Mouse (Mus musculus): Measurements from ENCODE around the gene Zfp385b. TPM values are rescaled to one million over a fixed set of nuclear protein-coding genes. Genes with fewer than 3 reads are reported as not detected.

The Zfp385b gene
- polyA plus RNA-seq, 1 experiment from 2014 or later: 5.9 TPM

- H3K9ac ChIP-seq: no peak overlapping the region
- H3K4me3 ChIP-seq (replicated peaks): no peak overlapping the region
- no peak overlapping the region for H3K27ac ChIP-seq
- ATAC-seq (ENCODE audit: insufficient read depth, low FRiP score, low read depth): no peak
- no peaks in the 10 kb centered on the region for H3K36me3 ChIP-seq
- no peaks in the 10 kb centered on the region for H3K9me3 ChIP-seq
- no peak overlapping the region for H3K4me2 ChIP-seq
- WGBS: 61% methylated on average over 6 of the region's 6 CpGs
- no peaks in the 10 kb centered on the region for H3K27me3 ChIP-seq (replicated peaks)
- H3K4me1 ChIP-seq: no peaks in the 10 kb centered on the region
Observed at GRCm38 (mm10) chr2:77527616-77528015, 291.8 kb downstream of the Zfp385b start.

DNA sequence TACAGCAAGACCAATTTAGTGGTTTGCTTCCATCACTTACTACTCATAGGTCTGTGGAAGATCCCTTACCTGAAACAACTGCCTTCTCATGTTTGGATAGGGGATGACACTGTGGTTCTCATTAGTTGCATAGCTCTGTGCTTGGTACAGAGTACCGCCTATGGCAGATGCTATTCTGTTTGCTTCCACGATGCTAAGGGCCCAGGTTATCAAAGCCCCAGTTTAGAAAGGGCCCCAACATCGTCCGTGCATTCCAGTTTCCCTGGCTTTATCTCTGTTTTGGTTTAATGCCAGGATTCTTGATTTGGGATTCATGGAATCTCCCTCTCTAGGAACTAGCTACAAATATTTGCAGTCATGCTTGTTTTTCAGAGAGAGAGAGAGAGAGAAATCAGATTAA lies 292.6 kb downstream of the Zfp385b start:
- Histone ChIP-seq H3K4me3 (replicated peaks) (no peak overlapping the region), H3K4me1 (no peaks in the 10 kb centered on the region), H3K9me3 (no peaks in the 10 kb centered on the region), H3K4me2 (no peak overlapping the region), H3K9ac (no peak overlapping the region), H3K27me3 (replicated peaks) (no peaks in the 10 kb centered on the region), H3K27ac (no peak overlapping the region), H3K36me3 (no peaks in the 10 kb centered on the region)
- WGBS: 59% methylated on average over 4 of the region's 4 CpGs
- no peak for ATAC-seq (ENCODE audit: insufficient read depth, low FRiP score, low read depth)

GRCm38 (mm10) chr2:77526301-77526700 lies 293.1 kb downstream of the Zfp385b start:
- ATAC-seq (ENCODE audit: insufficient read depth, low FRiP score, low read depth): no peak
- no peaks in the 10 kb centered on the region for H3K27me3 ChIP-seq (replicated peaks)
- WGBS: 63% methylated on average over 5 of the region's 5 CpGs
- H3K9ac ChIP-seq: no peak overlapping the region
- H3K4me3 ChIP-seq (replicated peaks): no peak overlapping the region
- no peak overlapping the region for H3K4me2 ChIP-seq
- no peak overlapping the region for H3K27ac ChIP-seq
- no peaks in the 10 kb centered on the region for H3K9me3 ChIP-seq
- H3K36me3 ChIP-seq: no peaks in the 10 kb centered on the region
- no peaks in the 10 kb centered on the region for H3K4me1 ChIP-seq

- ATAC-seq (ENCODE audit: insufficient read depth, low FRiP score, low read depth): peak; percentile 92
- no peaks in the 10 kb centered on the region for H3K9me3 ChIP-seq
- H3K4me2 ChIP-seq: no peak overlapping the region
- WGBS: 50% methylated on average over 4 of the region's 4 CpGs
- H3K36me3 ChIP-seq: no peaks in the 10 kb centered on the region
- peaks cover 3% of the 10 kb centered on the region; the same call in 1 of the 2 replicates for H3K4me1 ChIP-seq
- H3K27ac ChIP-seq: no peak overlapping the region
- H3K4me3 ChIP-seq (replicated peaks): no peak overlapping the region
- H3K9ac ChIP-seq: no peak overlapping the region
- no peaks in the 10 kb centered on the region for H3K27me3 ChIP-seq (replicated peaks)
Observed at GRCm38 (mm10) chr2:77522223-77522622, 297.2 kb downstream of the Zfp385b start.

GRCm38 (mm10) chr2:77519341-77519740 lies 300.1 kb downstream of the Zfp385b start:
- peak overlapping the region; percentile 65 for H3K4me2 ChIP-seq
- no peak overlapping the region for H3K27ac ChIP-seq
- ATAC-seq (ENCODE audit: insufficient read depth, low FRiP score, low read depth): peak; percentile 67; the same call in 1 of the 2 replicates
- under 1% methylated on average over 14 of the region's 14 CpGs for whole genome bisulfite sequencing
- no peaks in the 10 kb centered on the region for H3K9me3 ChIP-seq
- H3K36me3 ChIP-seq: no peaks in the 10 kb centered on the region
- H3K27me3 ChIP-seq (replicated peaks): no peaks in the 10 kb centered on the region
- peak overlapping the region; percentile 41 for H3K4me3 ChIP-seq (replicated peaks)
- H3K9ac ChIP-seq: no peak overlapping the region
- H3K4me1 ChIP-seq: peaks cover 3% of the 10 kb centered on the region; the same call in 1 of the 2 replicates

DNA sequence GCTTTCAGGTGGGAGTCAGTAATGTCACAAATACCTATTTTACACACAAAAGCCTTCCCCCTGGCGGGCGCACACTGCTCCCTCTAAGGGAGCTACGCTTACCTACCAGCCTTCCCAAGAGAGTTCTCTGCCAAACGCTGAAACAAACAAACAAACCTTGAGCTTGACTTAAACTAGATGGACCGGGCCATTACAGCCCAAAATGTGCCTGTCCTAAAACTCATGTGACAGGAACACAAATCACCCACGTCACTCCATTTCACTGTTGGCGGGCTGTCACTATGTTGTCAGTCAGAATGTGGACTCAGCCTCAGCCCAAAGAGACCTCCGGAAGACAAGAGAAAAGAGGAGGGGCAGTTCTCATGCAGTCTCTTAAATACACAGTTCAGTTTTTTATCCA lies 300.7 kb downstream of the Zfp385b start:
- no peak overlapping the region for H3K27ac ChIP-seq
- H3K4me3 ChIP-seq (replicated peaks): peak overlapping the region; percentile 41
- H3K4me1 ChIP-seq: peaks cover 3% of the 10 kb centered on the region; the same call in 1 of the 2 replicates
- H3K4me2 ChIP-seq: peak overlapping the region; percentile 65
- no peak for ATAC-seq (ENCODE audit: insufficient read depth, low FRiP score, low read depth)
- H3K9me3 ChIP-seq: no peaks in the 10 kb centered on the region
- WGBS: 16% methylated on average over 8 of the region's 8 CpGs
- no peaks in the 10 kb centered on the region for H3K36me3 ChIP-seq
- H3K9ac ChIP-seq: no peak overlapping the region
- no peaks in the 10 kb centered on the region for H3K27me3 ChIP-seq (replicated peaks)

GRCm38 (mm10) chr2:77516606-77517005 lies 302.8 kb downstream of the Zfp385b start:
- Histone ChIP-seq H3K36me3 (no peaks in the 10 kb centered on the region), H3K9me3 (no peaks in the 10 kb centered on the region), H3K4me1 (peaks cover 3% of the 10 kb centered on the region; the same call in 1 of the 2 replicates), H3K4me2 (no peak overlapping the region), H3K9ac (no peak overlapping the region), H3K27me3 (replicated peaks) (no peaks in the 10 kb centered on the region), H3K4me3 (replicated peaks) (no peak overlapping the region), H3K27ac (no peak overlapping the region)
- ATAC-seq (ENCODE audit: insufficient read depth, low FRiP score, low read depth): no peak
- WGBS: 65% methylated on average over 5 of the region's 5 CpGs

DNA sequence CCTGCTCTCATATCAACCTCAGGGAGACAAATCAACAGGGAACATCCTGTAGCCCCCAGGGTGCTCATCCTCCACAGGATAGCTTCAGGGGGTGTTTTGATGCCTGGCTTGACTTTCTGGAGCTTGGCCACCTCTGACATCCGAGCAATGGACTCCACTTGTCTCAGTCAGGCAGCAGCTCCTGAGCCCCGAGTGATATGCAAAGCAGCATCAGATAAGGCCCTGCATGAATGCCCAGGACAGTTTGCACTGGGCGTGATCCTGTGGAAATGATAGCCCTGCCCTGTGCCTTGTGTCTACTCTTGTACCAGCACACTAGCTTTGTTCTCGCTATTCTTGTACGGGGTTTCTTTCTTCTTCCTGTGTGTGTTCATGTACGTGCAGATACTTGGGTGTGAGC lies 303.8 kb downstream of the Zfp385b start:
- 53% methylated on average over 6 of the region's 6 CpGs for WGBS
- no peaks in the 10 kb centered on the region for H3K36me3 ChIP-seq
- H3K27me3 ChIP-seq (replicated peaks): no peaks in the 10 kb centered on the region
- H3K9me3 ChIP-seq: no peaks in the 10 kb centered on the region
- ATAC-seq (ENCODE audit: insufficient read depth, low FRiP score, low read depth): peak; percentile 87
- H3K4me2 ChIP-seq: no peak overlapping the region
- no peak overlapping the region for H3K9ac ChIP-seq
- no peak overlapping the region for H3K4me3 ChIP-seq (replicated peaks)
- H3K4me1 ChIP-seq: peaks cover 3% of the 10 kb centered on the region; the same call in 1 of the 2 replicates
- H3K27ac ChIP-seq: no peak overlapping the region

DNA sequence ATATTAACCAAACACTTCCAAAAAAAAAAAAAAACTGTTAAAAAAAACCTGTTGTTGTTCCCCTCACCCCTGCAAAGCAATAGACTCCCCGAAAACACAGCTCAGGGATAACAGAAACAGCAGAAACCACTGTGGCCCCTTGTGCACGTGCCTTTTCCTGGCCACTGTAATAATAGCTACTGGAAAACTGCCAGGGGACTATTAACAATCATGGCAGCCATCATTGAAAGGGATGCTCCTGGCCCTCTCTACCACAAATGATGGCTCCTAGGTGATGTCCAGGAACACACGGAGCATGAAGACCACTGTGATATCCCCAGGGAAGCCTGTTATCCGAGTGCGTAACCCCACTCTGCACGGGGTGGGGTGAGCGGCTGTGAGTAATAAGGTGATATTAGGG lies 304.4 kb downstream of the Zfp385b start:
- Histone ChIP-seq H3K27ac (no peak overlapping the region), H3K9ac (no peak overlapping the region), H3K4me3 (replicated peaks) (no peak overlapping the region), H3K27me3 (replicated peaks) (no peaks in the 10 kb centered on the region), H3K36me3 (no peaks in the 10 kb centered on the region), H3K4me1 (peaks cover 3% of the 10 kb centered on the region; the same call in 1 of the 2 replicates), H3K4me2 (no peak overlapping the region), H3K9me3 (no peaks in the 10 kb centered on the region)
- ATAC-seq (ENCODE audit: insufficient read depth, low FRiP score, low read depth): no peak
- 66% methylated on average over 7 of the region's 7 CpGs for WGBS

DNA sequence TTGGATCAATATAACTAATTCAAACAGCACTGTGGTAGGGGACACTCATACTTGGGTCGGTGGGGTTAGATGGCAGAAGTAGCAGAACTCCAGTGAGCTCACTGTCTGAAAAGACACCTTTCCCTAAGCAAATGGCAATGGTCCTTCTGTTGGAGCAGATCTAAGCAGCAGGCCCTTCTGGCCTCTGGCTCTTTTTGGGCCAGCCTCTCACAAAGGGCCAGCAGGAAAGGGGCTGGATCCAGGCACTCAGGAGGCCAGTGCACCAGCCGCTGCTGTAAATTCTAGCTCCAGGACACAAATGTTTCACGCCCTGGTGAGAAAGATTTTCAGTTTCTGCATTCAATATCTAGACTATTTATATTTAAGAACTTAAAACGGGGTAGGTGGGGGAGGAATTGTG lies 305.0 kb downstream of the Zfp385b start:
- 78% methylated on average over 4 of the region's 4 CpGs for WGBS
- Histone ChIP-seq H3K27ac (no peak overlapping the region), H3K9ac (no peak overlapping the region), H3K4me3 (replicated peaks) (no peak overlapping the region), H3K9me3 (no peaks in the 10 kb centered on the region), H3K36me3 (no peaks in the 10 kb centered on the region), H3K4me1 (peaks cover 3% of the 10 kb centered on the region; the same call in 1 of the 2 replicates), H3K4me2 (no peak overlapping the region), H3K27me3 (replicated peaks) (no peaks in the 10 kb centered on the region)
- ATAC-seq (ENCODE audit: insufficient read depth, low FRiP score, low read depth): no peak

GRCm38 (mm10) chr2:77508731-77509130 lies 310.7 kb downstream of the Zfp385b start:
- ATAC-seq (ENCODE audit: insufficient read depth, low FRiP score, low read depth): no peak
- Histone ChIP-seq H3K27me3 (replicated peaks) (no peaks in the 10 kb centered on the region), H3K36me3 (no peaks in the 10 kb centered on the region), H3K4me3 (replicated peaks) (no peak overlapping the region), H3K4me1 (no peaks in the 10 kb centered on the region), H3K9ac (no peak overlapping the region), H3K9me3 (no peaks in the 10 kb centered on the region), H3K27ac (no peak overlapping the region), H3K4me2 (no peak overlapping the region)
- 71% methylated on average over 6 of the region's 6 CpGs for WGBS

DNA sequence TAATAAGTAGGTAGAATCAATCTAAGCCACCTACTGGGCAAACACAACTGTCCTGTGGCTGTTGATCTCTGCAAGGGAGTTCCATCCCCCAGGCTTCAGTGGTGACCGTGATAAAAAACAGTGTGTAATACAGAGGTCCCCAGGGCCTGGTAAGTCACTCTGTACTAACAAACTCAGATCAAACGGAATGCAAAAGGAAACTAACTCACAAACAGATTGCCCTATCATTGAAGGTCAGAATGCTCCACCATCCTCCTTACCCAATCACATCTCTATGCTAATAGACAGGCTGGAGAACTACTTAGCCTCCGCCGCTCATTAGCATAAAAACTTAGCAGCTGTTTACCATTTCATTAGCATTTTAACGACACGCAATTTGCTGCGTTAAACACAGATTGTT lies 313.1 kb downstream of the Zfp385b start:
- Histone ChIP-seq H3K27me3 (replicated peaks) (no peaks in the 10 kb centered on the region), H3K4me2 (peak overlapping the region; percentile 0; the same call in 1 of the 2 replicates), H3K36me3 (no peaks in the 10 kb centered on the region), H3K27ac (no peak overlapping the region), H3K4me3 (replicated peaks) (no peak overlapping the region), H3K9ac (no peak overlapping the region), H3K9me3 (no peaks in the 10 kb centered on the region), H3K4me1 (no peaks in the 10 kb centered on the region)
- ATAC-seq (ENCODE audit: insufficient read depth, low FRiP score, low read depth): no peak
- WGBS: 25% methylated on average over 7 of the region's 7 CpGs

- H3K36me3 ChIP-seq: no peaks in the 10 kb centered on the region
- H3K27ac ChIP-seq: no peak overlapping the region
- no peak overlapping the region for H3K9ac ChIP-seq
- H3K27me3 ChIP-seq (replicated peaks): no peaks in the 10 kb centered on the region
- 63% methylated on average over 1 of the region's 1 CpGs for WGBS
- H3K4me3 ChIP-seq (replicated peaks): no peak overlapping the region
- no peaks in the 10 kb centered on the region for H3K4me1 ChIP-seq
- ATAC-seq (ENCODE audit: insufficient read depth, low FRiP score, low read depth): no peak
- H3K9me3 ChIP-seq: no peaks in the 10 kb centered on the region
- no peak overlapping the region for H3K4me2 ChIP-seq
Observed at GRCm38 (mm10) chr2:77505614-77506013, 313.8 kb downstream of the Zfp385b start.
